Mouse (Mus musculus) gastrocnemius, postnatal 14 days (tissue): Measurements from ENCODE around the gene Zfp978. TPM values are rescaled to one million over a fixed set of nuclear protein-coding genes. Genes with fewer than 3 reads are reported as not detected.
"Not testable (repeated sequence)": the region's sequence is repeated elsewhere in the genome, so short reads cannot be mapped to it uniquely, and the experiment has no call there.

Source experiments
- DNase-seq: peaks from one replicate; pipeline ENCODE4 v3.0.0; 2021; ENCODE audit warnings: mixed read lengths
- intact Hi-C: fragments of 180-260 bp; cut with DNase I; formaldehyde crosslinking; loops from one replicate; pipeline ENCODE4 v1.15.1; 2025; ENCODE audit warnings: low total_unique reads
- long read RNA-seq, 2 experiments: library from polyadenylated mRNA; stranded (forward); transcript quantifications; one replicate each; pipeline ENCODE4 v2.0.0; 2021
- total RNA-seq, 2 experiments: library from RNA; stranded (reverse); gene quantifications; 2 replicates each; pipeline ENCODE4 v1.2.3; 2021

Zfp978 gene
- total RNA-seq = not detected
- long read RNA-seq, experiment 1 = 0 reads
- long read RNA-seq, experiment 2 = 0 reads

- intact Hi-C loops, DNase-seq: not testable (repeated sequence)
Measured at GRCm38 (mm10) chr4:147361003-147361402, at the start of gene Zfp978. Gene Zfp978 (plus strand): TSS chr4:147361303.

- DNase-seq, intact Hi-C loops: not testable (repeated sequence)
Measured at GRCm38 (mm10) chr4:147335036-147335690, 25.9 kb upstream of the Zfp978 start.

- intact Hi-C loops, DNase-seq: not testable (repeated sequence)
Measured at GRCm38 (mm10) chr4:147335691-147336367, 25.3 kb upstream of the Zfp978 start.

GRCm38 (mm10) chr4:147336368-147337195 is 24.5 kb upstream of the Zfp978 start:
- DNase-seq = peak; percentile 16
- intact Hi-C loops = not testable (repeated sequence)

DNA sequence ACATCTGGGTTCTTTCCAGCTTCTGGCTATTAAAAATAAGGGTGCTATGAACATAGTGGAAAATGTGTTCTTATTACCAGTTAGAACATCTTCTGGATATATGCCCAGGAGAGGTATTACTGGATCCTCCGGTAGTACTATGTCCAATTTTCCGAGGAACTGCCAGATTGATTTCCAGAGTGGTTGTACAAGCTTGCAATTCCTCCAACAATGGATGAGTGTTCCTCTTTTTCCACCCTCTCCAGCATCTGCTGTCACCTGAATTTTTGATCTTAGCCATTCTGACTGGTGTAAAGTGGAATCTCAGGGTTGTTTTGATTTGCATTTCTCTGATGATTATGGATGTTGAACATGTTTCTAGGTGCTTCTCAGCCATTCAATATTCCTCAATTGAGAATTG is 23.6 kb upstream of the Zfp978 start:
- DNase-seq, intact Hi-C loops: not testable (repeated sequence)

DNA sequence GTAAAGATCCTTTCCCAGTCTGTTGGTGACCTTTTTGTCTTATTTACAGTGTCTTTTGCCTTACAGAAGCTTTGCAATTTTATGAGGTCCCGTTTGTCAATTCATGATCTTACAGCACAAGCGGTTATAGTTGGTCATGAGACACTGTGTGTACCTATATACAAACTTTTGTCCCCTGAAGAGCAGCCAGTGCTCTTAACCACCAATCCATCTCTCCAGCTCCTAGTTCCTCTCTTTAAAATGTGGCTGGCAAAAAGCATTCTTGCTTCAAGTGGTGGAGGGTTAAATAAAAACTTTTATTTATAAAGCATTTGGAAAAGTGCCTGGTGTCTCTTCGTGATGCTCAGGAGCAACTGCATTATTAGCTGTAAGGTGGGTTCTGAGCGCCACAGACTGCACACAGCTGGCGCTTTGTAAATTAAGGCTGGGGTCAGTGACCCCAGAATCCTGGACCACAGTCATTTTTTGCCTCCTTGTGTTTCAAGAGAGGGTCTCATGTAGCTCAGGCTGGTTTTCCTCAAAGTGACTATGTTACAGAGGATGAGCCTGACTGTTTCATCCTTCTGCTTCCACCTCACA is 23.0 kb upstream of the Zfp978 start:
- no peak for DNase-seq
- intact Hi-C loops = no loop called here

GRCm38 (mm10) chr4:147338706-147339105 is 22.4 kb upstream of the Zfp978 start:
- intact Hi-C loops, DNase-seq: not testable (repeated sequence)

GRCm38 (mm10) chr4:147339601-147340219 is 21.4 kb upstream of the Zfp978 start:
- DNase-seq = peak; percentile 22
- intact Hi-C loops = not testable (repeated sequence)

- intact Hi-C loops, DNase-seq: not testable (repeated sequence)
Measured at GRCm38 (mm10) chr4:147340236-147340635, 20.9 kb upstream of the Zfp978 start.

DNA sequence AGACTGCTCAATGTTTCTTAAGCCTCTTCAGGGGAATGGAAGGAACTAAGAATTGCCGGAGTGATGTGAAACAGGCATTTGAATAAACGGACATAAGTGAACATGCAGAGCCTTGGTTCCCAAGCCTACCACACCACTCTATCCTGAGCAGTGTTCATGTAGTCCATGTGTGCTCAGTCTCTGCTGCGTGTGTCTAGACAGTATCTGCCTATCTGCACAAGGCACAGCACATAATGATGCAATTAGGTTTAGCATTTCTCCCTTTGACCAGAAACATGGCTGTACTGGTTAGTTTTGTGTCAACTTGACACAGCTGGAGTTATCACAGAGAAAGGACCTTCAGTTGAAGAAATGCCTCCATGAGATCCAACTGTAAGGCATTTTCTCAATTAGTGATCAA is 20.2 kb upstream of the Zfp978 start:
- DNase-seq, intact Hi-C loops: not testable (repeated sequence)

DNA sequence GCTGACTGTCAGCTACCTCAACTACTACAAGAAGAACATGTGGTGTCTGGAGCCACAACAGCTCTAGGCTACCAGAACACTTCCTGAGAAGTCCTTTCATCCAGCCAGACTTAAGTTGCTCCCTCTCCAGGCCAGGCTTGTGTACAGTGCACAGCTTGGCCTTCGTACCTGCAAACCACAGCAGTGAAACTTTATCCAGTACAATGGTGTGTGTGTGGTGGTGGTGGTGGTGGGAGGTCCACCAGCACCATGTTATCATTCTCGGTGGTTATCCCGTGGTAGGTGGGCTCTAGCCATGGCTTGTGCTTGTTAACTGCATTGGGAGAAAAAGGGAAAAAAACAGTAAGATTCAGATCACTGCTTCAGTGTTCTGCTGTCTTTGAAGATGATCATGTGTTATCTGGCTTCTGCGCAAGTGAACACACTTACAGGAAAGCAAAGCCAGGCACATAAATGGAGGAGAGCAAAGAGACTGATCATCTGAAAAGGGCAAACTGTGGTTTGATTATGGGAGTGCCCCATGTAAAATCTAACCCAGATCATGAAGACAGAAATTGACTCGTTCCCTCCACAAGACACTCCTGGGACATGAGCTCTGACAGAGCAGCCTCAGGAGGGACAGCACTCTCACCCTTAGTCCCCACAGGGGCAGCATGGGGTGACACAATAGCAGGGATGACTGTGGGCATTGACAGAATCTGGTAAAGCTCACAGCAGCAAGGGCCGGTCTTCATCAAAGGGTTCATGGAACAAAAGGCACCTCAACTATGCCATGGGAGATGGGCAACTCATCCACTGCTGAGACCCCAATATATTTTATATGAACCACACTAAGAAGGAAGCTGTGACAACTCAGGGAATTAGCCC is 17.8 kb upstream of the Zfp978 start:
- intact Hi-C loops = not testable (repeated sequence)
- DNase-seq = peak; percentile 16

DNA sequence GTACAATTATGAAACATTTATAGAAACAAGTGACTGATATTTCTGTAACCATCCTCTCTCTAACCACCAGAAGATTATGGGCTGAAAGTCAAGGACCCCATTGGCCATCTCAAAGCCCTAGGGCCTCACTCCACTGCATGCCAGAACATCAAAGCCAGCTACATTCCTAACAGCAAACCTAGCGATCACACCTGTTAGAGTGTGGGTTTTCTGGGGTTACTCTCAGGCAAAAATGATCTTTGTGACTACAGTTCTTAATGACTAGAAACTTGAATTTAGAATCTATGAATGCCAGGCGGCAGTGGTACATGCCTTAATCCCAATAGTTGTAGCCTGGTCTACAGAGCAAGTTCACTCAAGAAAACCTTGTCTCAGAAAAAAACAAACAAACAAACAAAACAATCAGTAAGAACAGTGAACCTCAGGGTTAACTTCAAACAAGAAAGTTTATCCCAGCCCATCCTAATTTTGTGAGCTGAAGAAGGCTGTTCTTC is 16.0 kb upstream of the Zfp978 start:
- DNase-seq, intact Hi-C loops: not testable (repeated sequence)

- intact Hi-C loops, DNase-seq: not testable (repeated sequence)
Measured at GRCm38 (mm10) chr4:147346361-147347035, 14.6 kb upstream of the Zfp978 start.

DNA sequence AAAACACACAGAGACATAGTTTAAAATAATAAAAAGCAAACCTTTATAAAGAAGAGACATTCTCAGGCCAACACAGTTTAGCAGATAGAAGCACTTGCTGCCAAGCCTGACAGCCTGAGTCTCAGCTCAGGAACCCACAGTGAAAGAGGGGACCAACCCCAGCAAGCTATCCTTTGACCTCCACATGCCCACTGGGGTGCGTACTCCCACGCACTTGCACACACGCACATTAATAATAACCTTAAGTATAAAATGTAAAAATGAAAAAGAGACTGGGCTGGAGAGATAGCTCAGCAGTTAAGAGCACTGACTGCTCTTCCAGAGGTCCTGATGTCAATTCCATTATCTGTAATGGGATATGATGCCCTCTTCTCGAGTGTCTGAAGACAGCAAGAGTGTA is 13.8 kb upstream of the Zfp978 start:
- not testable (repeated sequence) for DNase-seq

GRCm38 (mm10) chr4:147347880-147348279 is 13.2 kb upstream of the Zfp978 start:
- intact Hi-C loops, DNase-seq: not testable (repeated sequence)

More for the DNA sequence above, 13.8 kb upstream of the Zfp978 start:
- intact Hi-C loops = not testable (repeated sequence)

GRCm38 (mm10) chr4:147348401-147348800 is 12.7 kb upstream of the Zfp978 start:
- DNase-seq, intact Hi-C loops: not testable (repeated sequence)

- intact Hi-C loops, DNase-seq: not testable (repeated sequence)
Measured at GRCm38 (mm10) chr4:147348906-147349686, 12.0 kb upstream of the Zfp978 start.
